Mouse (Mus musculus) kidney, postnatal 14 days (tissue): ENCODE measurements around the gene Ccdc51.

Experiments
- DNase-seq: peaks from one replicate; pipeline ENCODE4 v3.0.0; 2022; ENCODE audit warnings: mixed read lengths

Ccdc51 gene

DNA sequence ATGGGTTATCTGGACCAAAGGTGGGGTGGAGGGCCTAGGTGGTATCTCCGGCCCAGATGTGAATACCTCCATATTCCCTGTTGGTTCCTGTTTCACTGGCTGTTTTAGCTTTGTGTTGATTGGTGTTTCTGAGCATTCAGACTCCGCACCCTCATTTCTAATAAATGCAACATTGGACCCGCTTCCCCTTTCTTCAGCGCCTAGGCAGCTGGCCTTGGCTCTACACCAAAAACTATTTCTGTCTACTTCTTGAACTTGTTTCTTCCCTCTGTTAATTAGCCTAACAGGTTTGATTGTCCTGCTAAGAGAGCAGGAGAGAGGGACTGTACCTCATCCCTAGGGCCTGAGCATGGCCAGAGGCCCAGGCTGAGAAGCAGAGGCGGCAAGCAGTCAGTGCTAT, 24.8 kb upstream of the Ccdc51 start:
- no peak for DNase-seq

DNA sequence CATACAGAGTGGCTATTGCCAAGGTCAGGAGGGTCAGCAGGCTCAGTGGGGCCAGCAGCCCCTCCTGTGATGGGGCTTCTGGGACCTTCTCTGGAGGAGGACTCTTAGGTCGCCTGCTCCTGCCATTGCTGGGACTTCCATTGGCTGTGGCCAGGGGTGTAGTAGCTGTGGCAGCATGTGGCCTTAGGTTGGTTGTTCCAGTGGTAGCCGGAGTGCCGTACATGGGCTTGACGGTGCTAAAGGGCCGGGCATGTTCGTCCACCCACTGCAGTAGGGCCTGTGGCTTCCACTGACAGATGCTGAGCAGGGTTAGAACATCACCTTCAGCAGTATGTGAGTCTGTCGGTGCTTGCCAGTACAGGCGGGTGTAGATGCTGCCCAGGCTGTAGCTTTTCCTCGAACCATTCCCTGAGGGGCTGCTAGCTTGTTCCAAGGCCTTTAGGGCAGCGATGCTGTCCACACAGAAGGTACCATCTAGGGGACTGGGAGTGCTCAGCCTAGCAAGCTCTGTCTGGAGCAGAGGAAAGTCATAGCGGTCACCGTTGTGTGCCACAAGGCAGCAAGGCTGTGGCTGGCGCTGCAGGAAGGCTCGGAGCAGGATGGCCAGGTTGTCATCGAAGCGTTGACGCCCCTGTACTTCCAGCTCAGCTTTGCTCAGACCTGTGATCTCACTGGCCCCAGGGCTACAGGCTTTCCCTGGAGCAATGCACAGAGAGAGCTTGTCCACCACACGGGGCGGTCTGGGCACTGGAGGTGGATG, 24.1 kb upstream of the Ccdc51 start:
- no peak for DNase-seq

DNA sequence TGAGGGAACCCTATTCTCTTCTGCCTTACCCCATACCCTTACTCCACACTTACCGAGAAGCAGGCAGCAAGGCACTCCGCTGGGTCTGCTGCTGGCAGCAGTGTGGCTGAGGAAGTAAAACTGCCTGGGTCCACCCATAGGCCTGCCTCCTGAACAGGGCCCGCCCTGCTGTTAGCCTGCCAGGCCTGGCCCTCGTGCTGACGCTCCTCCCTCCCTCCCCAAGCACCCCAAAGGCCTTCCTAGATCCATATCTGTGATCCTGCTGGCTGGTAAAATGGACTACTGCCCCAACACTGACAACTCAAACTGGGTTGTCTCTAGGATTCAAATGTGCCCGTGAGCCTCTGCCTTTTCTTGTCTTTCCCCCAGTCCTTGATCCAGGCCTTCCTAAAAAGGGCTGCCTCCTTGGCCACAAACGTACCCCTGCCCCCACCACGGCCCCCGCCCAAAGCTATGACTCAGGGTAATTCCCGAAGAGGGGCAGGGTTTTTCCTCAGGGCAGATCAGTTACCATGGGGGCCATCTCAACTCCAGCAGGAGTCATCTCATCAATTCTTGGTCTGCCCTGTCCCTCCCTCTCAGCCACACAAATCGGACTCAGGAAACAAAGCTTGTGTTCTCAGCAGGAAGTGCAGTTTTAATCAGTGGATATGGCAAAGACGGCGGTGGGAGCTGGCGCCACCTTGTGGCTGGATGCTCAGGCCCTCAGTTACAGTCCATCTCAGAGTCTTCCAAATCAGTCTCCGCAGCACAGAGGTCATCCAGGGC, 23.0 kb upstream of the Ccdc51 start, which contains the start of gene Trex1:
Gene Trex1, minus strand, starts transcription at position 599 of the 768 bp plus-strand sequence.
- peak; percentile 93 for DNase-seq

DNA sequence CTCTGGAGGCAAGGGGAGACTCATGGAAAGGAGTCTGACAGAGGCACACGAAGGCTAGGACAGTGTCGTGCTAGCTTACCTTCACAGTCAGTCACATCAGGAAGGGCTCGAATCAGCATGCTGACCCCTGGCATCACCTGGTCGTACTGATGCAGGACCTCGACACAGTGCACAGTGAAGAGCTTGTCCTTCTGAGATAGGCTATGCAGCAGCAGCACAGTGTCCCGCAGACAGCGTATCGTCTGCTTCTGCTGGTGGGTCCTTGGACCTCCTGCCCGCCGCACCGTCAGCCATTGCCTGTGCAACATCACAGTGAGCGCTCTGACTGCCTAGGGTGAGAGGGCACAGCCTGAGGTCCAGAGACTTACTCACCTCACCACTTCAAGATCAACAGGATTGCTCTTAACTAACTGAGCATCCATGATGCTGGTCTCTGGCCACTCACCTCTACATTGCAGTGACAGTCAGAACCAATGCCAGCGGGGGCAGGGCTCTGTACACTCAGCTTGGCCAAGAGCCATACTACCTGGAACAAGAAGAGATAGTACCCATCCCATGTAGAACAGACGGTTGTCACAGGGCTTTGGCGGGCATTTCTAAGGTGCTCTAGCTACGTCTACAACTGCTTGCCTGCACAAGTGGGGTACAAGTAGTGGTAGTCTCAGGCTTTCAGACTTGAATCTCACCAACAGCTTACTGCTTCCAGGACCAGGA, 22.0 kb upstream of the Ccdc51 start:
- no peak for DNase-seq

DNA sequence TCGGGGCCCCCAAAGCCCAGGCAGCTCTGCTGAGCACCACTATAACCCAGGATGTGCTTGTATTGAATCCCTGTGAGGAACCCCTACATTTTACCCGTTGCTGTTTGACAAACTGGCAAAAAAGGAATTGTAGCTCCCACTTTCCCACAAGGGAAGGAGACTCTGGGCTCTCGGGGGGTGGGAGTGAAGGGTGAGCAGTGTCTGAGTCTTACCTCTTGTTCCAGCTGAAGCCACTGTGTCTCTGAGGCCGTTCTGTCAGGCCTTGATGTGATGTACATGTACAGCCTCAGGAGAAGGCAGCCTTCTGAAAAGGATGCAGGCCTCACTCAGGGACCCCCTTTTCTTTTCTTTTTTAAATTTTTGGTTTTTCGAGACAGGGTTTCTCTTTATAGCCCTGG, 21.4 kb upstream of the Ccdc51 start:
- no peak for DNase-seq

DNA sequence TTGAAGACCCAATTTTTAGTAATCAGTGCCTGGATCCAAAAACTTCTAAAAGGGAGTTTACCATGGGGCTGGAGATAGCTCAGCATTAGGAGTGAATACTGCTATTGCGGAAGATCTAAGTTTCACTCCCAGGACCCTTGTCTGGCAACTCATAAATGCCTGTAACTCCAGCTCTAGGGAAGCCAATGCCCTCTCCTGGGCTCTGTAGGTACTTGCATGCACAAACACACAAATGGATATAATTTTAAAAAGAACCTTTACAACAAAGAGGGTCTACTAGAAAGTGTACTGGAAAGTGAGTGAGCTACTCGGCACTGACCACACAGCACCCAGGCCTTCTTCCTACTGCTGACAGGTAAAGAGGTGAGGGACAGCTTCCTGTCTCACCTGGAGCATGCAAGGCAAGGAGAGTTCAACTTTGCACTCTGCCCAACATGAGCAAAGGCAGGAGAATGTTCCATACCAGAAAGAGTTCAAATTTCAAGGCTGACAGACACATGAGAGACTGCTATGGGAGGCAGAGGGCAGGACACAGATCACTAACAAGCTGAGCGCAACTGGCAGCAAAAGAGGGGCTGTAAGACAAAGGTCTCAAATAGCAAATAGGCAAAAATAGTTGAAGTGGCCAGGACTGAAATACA, 14.1 kb upstream of the Ccdc51 start:
- peak; percentile 30 for DNase-seq

DNA sequence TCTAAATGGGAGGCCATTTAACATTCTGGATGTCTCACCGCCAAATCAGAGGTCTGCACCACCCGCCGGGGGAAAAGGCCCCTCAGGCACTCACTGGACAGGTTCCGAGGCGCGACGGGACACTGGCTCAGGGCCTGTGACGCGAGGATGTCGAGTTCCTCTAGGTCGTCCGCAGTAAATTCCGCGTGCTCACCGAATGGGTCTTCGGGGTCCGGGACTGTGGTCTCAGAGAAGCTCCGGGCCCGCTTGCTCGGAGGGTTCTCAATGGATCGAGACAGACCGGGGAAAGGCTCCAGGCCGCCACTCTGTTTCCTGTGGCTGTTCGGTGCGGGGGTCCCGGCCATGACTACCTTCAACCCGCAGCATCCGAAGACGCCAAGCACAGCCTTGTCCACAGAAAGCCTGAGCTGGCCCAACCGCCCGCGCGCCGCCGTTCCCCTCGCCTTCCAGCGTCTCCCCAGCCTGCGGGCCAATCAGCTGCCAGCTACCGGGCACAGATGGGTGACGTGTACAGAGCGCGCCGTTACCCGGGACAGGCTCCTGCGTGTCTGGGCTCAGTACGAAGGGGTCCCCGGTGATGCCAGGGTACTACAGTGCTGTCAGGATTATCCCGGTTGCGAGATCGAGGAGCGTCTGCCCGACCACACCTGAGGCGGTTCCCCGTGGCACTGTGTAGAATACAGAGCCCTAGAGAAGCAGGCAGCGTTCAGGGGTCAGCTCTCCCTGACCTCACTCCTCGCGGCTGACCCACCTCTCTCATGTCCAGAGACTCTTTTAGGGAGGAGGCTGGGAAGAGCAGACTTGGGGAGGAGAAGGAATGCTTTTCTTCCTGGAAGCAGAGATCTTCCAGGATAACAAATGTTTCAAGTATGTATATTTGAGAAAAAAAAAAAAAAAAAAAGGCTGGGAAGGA, 8.4 kb upstream of the Ccdc51 start, which contains the start of gene Atrip:
Gene Atrip, minus strand, starts transcription at position 464 of the 913 bp plus-strand sequence.
- DNase-seq: peak; percentile 94

DNA sequence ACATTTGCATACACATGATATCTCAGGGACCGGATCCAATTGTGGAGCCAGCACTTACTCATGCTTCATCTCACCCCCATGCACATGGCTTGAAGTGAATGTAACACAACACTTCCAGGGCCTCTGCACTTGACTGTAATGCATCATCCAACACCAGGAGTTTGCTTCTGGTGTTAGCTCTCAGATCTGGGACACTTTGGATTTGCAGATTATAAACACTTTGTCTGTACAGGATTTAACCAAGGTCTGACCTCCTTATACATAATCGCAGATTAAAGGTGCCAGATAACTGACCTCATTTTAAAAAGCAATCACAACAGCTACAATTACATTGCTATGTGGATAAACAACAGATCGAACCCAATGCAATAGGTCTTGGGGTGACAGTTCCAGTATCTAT, 1.8 kb upstream of the Ccdc51 start:
- no peak for DNase-seq

DNA sequence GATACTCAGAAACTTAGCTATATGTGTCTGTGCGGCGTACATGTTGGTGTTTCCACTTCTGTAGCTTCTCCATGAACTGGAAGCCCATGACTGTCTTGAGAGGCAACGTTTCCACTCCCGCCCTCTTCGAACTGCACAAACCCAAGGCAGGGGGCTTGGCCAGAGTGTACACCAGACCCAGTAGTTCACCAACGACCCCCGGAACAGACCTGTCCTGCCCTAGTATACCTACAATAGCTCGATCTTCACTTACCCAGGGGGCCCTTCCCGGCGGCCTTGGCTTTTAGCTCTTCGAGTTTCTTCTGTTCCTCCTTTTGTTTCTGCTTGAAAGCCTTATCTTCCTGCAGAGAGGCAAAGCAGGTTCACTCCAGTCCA, 557 bp upstream of the Ccdc51 start:
- no peak for DNase-seq

DNA sequence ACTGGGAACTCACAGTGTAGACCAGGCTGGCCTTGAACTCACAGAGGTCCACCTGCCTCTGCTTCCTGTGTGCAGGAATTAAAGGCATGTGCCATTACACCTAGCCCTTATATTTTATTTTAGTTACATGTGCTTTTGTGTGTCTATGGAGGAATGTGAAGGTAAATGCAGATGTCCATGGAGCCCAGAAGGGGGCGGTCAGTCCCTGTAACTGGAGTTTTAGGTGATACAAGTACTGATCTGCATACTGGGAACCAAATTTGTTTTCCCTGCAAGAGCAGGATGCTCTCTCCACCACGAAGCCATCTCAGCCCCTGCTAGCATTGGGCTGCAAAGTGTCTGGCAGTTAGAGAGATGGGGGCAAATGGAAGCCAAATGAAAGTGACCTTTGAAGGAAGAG, 2.6 kb downstream of the Ccdc51 start:
- DNase-seq: no peak

DNA sequence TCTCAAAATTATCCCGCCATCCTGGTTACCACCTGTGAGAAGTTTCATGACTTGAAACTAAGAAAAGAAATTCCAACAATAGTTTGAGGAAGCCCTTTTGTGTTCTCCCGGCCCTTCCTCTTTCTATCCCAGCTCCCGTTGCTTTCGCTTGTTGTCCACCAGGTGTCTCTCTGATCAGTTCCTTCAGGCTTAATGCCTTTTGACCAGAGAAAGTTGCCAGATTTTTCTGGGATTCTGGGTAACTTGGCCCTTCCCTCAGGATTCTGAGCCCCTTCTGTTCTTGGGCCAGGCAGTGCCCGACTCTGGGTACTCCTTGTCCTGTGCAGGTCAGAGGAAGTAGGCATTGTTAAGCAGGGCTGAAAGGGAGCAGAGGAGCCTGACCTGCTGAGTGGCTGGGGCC, 5.7 kb downstream of the Ccdc51 start:
- peak; percentile 45 for DNase-seq

DNA sequence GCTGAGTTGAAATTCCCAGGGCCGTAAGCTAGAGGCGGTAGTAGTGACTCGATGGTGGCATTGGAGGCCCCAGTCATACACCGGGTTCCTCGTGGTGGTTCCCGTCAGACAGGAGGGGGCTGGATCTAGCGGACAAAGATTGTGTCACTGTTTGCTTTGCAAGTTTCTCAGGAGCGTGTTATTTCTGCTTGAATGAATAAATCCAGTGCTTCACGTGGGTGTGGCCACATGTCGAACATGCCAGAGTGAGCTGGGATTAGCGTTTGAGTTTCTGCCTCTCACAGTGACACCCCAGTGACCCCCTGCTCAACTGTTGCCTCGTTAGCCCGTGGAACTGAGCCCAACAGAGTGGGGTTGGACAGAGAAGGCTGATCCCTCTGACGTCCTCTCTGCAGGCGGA, 8.2 kb downstream of the Ccdc51 start:
- no peak for DNase-seq

DNA sequence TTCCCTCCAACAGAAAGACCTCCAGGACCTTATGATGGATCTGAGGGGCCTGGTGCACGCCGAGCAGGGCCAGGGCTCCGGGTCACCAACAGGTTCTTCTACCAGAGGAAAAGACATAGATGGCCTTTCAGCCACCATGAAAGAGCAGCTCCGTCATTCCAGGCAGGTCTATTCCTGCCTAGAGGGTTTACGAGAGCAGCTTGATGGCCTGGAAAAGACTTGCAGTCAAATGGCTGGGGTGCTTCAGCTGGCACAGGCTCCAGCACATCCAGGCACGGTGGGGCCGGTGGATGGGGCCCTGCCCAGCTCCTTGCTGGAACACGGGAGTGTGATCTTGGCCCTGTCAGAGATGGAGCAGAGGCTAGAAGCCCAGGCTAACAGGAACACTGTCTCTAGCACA, 9.5 kb downstream of the Ccdc51 start:
- DNase-seq: no peak

DNA sequence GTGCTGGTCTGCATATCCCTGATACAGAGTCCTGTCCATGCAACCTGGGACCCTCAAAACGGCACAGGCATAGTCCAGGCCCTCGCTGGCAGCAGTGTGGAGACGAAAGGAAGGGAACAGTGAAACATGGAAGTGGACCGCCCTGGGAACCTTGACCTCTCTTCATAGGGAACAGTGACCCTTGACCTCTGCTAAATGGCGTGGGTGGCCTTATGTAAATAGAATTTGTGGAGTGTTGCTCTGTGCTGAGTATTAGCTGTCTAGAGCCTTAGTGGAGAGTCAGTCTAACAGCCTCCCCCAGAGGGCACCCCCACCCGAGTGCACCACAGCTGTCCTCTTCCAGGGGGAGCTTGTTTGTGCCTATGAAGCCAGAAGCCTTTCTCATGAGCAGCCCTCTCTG, 10.5 kb downstream of the Ccdc51 start:
- DNase-seq: no peak

DNA sequence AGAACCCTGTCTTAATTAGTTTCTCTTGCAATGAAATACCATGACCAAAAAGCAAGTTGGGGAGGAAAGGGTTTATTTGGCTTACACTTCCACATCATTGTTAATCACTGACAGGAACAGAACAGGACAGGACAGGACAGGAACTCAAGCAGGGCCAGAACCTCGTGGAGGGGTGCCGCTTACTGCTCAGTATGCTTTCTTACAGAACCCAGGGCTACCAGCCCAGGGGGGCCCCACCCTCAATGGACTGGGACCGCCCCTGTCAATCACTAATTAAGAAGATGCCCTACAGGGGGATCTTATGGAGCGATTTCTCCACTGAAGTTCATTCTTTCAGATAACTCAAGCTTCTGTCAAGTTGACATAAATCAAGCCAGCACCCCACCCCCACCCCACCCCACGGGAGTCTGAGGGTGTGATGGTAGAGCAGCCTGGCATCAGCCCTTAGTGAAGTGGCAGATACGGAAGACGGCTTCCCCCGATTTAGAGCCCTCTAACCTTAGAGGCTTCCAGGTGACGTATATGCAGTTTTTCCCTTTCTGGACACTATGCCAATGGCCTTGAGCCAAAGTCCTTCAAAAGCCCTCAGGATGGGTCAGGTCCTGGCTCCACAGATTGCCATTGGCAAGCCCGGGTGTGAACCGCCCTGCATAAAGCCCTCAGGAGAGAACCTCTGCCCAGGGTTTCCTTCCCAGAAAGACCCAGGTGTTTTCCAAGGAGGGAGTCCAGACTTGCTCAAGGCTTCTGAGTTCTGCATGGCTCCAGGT, 11.7 kb downstream of the Ccdc51 start:
- DNase-seq: peak; percentile 67

DNA sequence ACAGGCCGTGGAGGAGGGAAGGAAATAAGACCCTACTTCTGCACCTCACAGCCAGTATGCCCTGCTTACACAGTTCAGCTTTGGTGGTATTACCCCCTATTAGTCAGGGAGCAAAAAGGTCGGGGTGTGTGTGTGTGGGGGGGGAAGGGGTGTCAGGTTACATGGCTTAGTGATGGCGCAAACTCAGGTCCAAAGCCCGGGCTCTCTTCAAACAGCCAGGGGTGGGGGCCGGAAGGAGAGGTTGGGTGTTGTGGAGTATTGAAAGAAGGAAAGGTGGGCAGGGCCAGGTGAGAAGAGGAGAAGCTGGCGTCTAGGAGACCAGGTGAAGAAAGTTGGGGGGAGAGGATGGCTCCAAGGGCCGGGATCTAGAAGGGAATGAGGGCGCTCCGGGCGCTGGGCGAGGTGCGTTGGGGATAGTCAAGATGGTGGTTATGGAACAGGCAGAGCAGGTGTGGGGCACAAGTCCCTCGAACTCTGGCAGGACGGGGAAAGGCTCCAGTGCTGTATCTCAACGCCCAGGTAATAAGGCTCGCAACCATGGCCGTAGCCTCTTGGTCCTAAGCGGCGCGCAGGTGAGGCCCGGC, 12.4 kb downstream of the Ccdc51 start:
- peak; percentile 54 for DNase-seq

DNA sequence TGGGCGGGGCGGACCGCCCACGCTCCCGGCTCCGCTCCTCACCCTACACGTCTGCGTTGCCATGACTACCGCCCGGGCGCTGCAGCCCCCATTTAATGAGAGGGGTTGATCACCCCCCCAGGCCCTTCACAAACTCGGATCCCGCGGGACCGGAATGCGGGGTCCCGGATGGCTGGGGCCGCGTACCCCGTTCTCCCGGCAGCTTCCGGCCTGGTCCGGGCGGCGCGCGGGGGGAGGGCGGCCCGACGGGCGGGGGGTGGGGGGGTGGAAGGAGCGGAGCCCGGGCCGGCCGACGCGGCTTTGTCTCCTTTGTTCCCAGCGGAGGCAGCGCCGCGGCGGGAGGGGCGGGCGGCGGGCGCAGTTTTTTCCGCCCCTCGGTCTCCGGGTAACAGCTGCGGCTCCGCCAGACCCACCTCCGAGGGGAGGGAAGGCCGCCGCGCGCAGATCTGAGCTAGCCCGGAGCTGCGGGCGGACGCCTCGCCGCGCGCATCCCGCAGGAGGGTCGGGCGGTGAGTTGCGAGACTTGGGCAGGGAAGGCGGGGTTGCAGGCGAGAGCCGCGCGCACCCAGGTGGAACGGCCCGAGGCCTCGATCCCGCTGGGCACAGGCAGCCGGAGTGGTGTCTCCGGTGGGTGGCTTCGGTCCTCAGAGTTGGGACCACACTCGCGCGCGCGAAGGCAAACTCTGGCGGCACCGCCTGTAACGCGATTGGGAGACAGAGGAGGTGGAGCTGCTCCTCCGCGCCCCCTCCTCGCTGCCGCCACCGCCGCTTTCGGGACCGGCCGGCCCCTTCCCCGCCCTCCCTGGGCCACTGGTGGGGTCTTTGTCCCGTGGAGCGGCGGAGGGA, 13.1 kb downstream of the Ccdc51 start, which contains the start of gene Plxnb1:
Gene Plxnb1, plus strand, starts transcription at position 253 of the 846 bp plus-strand sequence.
- peak; percentile 86 for DNase-seq

DNA sequence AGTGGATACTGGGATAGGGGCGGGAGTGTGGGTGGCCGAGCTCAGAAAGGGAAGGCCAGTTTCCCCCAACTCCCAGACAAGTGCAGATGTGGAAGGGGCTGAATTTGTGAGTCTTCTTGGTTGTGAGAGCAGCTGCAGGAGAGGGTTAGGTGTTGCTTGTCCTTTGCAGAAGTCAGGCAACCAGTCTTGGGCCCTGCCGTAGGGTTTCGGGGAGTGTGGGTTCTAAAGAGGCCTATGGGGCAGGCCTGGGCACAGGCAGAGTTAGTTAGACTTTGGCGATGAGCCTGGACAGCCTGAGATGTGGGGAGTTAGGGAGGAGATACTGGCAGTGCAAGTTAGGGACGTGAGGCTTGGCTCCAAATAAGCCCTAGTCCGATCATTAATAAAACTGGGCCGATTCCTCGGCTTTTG, 14.0 kb downstream of the Ccdc51 start:
- DNase-seq: no peak

DNA sequence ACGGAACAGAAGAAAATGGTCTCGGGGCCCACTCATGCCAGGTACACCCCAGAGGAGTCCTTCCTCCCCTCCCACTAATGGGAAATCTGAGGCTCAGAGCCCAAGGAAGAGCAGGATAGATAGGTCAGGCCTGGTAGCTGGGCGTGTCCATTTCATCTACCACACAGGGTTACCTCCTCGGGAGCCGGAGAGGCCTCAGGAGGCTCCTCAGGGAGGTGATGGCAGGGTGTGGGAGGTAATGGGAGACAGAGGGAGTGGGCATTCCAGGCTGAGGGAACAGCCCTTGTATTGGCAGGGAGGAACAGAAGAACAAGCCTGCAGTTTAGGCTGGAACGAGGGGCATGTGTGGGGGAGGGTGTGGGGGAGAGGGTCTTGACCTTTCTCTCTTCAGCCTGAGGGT, 14.6 kb downstream of the Ccdc51 start:
- DNase-seq: no peak

DNA sequence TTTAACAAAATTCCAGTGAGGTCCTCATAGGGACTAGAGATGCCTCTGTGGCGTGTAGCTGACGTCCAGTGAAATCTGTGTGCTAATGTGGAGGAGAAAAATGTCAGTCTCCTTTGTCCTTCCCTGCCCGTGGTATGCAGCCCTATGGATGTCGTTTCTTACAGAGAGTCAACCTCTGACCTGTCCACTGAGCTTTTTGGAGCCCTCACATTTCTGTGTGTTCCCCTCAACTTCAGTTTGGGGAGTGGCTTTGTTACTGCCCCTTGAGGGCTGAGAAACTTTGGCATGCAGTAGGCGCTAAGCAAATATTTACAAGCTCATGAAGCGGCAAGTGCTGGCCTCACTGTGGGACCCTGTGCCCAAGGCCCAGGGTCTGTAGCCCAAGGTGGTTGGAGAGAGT, 15.0 kb downstream of the Ccdc51 start:
- no peak for DNase-seq
